Mouse (Mus musculus) heart, adult 18-20 months (tissue): ENCODE measurements at regions not wholly inside any gene's neighbourhood (a gene's known extent, or its start where the extent isn't known, plus 50 kb on each side); places are given as distances from the start of the nearest gene placed in this dataset.

Experiments
- DNase-seq, 2 experiments: peaks; one replicate each; pipeline ENCODE4 v3.0.0; 2021 to 2022; ENCODE audit warnings: mixed read lengths in 1 of 2

- DNase-seq = no peak
Observed at GRCm38 (mm10) chr3:132484814-132485213, 144.8 kb upstream of the Gimd1 start.

GRCm38 (mm10) chr3:132485553-132485952 lies 144.1 kb upstream of the Gimd1 start:
- DNase-seq = no peak

DNA sequence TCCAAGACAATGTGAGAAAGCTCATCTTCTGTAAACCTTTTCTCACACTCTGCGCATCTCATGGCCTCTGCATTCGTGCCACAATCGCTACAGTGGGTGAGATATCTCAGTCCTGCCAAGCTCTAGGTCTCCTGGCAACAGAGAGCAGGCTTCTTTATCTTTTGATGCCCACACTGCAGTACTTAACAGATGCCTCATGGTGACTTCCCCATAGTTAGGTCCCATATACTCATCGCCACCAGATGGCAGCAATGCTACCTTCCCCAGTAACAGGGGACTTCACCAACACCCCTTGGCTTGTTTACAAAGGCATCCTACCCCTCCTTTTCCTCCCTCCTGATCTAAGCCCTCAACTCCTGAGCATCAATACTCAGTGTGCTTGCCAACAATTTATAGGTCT lies 123.5 kb upstream of the Gimd1 start:
- DNase-seq = peak; percentile 15 to 60

GRCm38 (mm10) chr3:132510240-132510639 lies 119.4 kb upstream of the Gimd1 start:
- DNase-seq = no peak

DNA sequence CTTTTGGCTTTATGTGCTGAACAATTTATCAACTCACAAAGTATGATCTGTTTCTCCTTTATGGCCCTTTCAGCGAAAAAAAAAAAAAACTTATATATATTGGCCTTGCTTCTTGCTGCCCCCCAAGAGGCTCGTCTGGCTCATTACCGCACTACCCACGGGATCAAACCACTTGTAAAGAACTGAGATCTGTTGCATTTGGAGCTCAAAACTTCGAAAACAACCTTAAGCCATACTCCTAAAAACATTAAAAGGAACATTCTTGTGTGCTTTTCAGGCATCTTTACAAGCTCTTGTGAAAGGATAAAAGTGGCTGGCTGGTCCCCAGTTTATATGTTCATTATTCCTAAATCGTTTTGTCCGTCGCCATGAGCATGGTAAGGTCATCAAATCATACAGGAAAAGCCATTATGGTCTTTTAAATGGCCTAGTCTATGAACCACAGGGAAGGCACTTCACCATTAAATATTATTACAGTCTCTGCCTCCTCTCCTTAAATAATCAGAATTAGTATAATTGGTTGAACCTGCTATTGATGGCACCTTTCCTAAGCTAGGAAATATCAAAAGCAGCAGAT lies 117.0 kb upstream of the Gimd1 start:
- no peak for DNase-seq

GRCm38 (mm10) chr3:132533323-132533904 lies 96.2 kb upstream of the Gimd1 start:
- DNase-seq = no peak

GRCm38 (mm10) chr3:132539780-132540658 lies 89.6 kb upstream of the Gimd1 start:
- DNase-seq = no peak

DNA sequence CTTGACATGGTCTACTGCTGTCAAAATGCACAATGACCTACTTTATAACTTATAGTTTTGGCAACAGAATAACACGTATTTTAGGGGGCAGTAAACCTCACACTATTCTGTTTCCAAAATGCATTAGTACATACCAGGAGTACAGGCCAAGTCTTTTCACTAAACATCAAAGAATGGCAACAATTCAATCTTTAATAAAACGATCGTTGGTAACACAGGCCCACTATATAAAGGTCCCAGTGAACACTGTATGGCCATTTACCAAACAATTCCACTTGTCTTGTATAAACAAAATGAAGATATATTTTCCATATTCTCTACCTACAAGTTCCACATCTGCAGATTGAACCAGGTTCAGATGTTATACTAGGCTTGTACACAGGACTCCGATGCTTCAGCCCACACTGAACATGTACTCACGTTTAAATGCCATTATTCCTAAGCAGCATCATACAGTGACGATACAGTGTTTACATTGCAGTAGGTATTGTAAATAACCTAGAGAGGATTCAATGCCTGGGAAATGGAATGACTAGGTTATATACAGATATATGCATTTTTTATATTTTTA lies 78.3 kb upstream of the Gimd1 start:
- DNase-seq = no peak

GRCm38 (mm10) chr3:132565755-132566154 lies 63.9 kb upstream of the Gimd1 start:
- peak in 1 of 2 experiments; percentile 9 for DNase-seq

DNA sequence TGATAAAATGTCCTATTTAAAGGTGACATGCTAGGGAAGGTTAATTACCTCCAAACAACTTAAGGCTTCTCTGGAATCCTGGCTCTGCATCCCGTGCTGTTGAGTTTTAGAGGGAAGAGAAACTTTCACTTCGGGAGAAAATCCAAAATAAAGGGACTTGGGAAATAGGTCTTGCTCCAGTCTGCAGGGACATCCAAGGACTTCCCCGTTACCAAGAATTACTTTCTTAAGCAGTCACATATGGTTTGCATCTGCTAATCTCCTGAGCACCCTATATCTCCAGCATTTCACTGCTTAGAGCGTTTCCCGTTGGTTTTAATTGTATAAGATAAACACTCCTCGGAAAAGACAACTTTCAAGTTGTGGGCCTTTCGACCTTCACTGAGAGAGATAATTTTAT lies 63.3 kb upstream of the Gimd1 start:
- DNase-seq = peak in 1 of 2 experiments; percentile 19
